Mouse (Mus musculus) olfactory bulb, adult 2 months (tissue): ENCODE data around the gene Prkag2. TPM values are rescaled to one million over a fixed set of nuclear protein-coding genes. Genes with fewer than 3 reads are reported as not detected.
"Not testable (repeated sequence)": the region's sequence is repeated elsewhere in the genome, so short reads cannot be mapped to it uniquely, and the experiment has no call there.

Experiments
- H3K27ac ChIP-seq: fragments of 200-500 bp; 2 replicates; pipeline ENCODE4 v1.5.1; 2012; ENCODE audit warnings: low read depth, low read length; ENCODE audit not compliant: insufficient read depth
- H3K4me1 ChIP-seq: fragments of 200-500 bp; 2 replicates; pipeline ENCODE4 v1.6.1; 2012; ENCODE audit warnings: low read length; ENCODE audit not compliant: control insufficient read depth, insufficient read depth
- H3K4me3 ChIP-seq: fragments of 200-500 bp; 2 replicates; pipeline ENCODE4 v1.5.1; 2012; ENCODE audit warnings: mild to moderate bottlenecking, low read depth, low read length, moderate library complexity; ENCODE audit not compliant: insufficient read depth
- CTCF ChIP-seq: fragments of 200-500 bp; IDR thresholded peaks from 2 replicates; pipeline ENCODE4 v1.5.1; 2012; ENCODE audit warnings: low read depth, mild to moderate bottlenecking, low read length, moderate library complexity; ENCODE audit not compliant: insufficient read depth
- POLR2A ChIP-seq: fragments of 200-500 bp; IDR thresholded peaks from 2 replicates; pipeline ENCODE4 v1.6.1; 2012; ENCODE audit warnings: mild to moderate bottlenecking, low read depth, low read length, moderate library complexity; ENCODE audit not compliant: insufficient read depth
- WGBS: fragments of 180-500 bp; shearing (Covaris S2); methylation state at CpG from one replicate; pipeline ENCODE4 v1.1.7; 2018; 5-methylcytosine and 5-hydroxymethylcytosine counted together
- polyA plus RNA-seq: library from polyadenylated mRNA; stranded (reverse); fragments of >200 nt; gene quantifications from 2 replicates; pipeline ENCODE4 v1.2.4, GENCODE M21; 2012; ENCODE audit warnings: low replicate concordance; ENCODE audit not compliant: missing spikeins, insufficient read depth, insufficient read length

Gene Prkag2
- polyA plus RNA-seq, 1 experiment = not detected

DNA sequence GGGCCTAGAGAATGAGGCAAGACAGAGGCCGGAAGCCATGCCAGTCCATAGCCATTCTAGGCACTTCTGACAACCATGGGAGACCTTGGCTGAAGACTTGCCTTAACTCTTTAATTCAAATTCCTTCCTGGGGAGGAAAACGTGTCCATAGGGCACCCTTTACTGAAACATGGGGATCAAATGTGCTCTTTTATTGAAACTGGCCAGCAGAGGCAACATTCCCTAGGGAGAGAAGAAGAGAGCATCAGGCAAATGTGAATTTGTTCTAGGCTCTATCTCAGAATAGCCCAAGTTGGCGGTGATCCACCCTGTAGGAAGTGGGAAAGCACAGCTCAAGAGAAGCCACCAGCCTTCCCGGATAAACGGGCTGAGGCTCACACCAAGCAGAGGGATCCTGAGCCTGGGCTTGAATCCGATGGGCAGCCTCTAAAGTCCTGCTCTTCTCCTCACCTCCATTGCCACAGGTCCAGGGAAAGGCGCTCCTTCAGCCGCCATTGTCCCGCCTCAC lies 19.9 kb downstream of the Prkag2 start:
- Histone ChIP-seq H3K4me1 (peaks cover 25% of the 10 kb centered on the region), H3K4me3 (no peak overlapping the region), H3K27ac (no peak overlapping the region)
- WGBS = 89% methylated on average over 9 of the region's 9 CpGs
- TF ChIP-seq CTCF (no peak), POLR2A (no peak)

DNA sequence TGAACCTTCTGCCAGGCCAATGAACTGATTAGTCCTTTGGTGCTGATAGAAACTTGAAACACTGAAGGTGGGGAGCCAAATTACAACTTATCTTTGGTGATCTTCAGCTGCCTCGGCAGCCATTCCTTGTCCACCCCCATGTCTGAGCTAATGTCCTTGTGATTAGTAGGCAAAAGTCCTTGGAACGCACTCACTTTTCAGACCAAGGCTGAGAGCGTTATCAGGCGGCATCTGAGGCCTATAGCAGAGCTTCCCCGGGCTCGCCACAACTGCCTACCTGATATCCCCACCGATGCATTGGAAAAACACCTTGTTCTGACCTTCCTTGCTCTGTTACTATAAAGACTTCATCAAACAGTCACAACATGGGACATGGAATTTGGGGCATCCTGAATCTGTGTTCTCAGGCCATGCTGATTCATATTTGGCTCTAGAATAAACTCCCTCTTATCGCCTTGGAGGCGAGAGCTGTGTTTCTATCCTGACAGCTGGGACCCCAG lies 20.6 kb downstream of the Prkag2 start:
- no peak overlapping the region for H3K27ac ChIP-seq
- 94% methylated on average over 9 of the region's 9 CpGs for WGBS
- peaks cover 21% of the 10 kb centered on the region for H3K4me1 ChIP-seq
- no peak overlapping the region for H3K4me3 ChIP-seq
- TF ChIP-seq POLR2A (no peak), CTCF (no peak)

DNA sequence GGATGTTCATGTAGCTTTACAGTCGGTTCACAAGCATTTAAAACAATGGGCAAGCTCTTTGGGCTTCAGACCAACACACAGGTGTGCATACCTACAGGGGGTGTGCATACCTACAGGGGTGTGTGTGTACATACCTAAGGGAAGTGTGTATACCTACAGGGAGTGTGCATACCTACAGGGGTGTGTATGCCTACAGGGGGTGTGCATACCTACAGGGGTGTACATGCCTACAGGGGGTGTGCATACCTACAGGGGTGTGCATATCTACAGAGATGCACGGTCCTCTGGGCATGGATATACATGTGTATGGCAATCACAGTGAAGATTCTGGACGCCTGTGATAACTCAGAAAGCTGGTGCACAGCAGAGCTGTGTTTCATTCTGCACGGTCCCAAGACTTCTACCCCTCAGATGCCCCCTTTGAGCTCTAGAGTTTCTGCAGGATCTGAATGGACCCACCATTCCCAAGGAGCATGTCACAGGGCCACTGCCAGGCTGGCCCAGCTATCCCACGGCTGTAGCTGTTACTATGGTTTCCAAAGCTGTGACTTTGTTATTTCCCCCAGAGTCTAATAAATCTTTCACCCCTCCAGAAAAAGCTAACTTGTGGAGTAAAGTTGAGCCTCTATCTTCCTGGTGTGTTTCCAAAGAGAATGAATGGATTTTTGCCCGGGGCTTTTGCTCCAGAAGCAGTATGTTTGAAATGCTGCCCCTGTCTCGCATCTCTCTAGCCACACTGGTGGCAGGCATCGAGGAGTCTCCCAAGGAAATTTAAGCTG lies 22.4 kb downstream of the Prkag2 start:
- TF ChIP-seq CTCF = no peak
- TF ChIP-seq POLR2A = no peak
- no peak overlapping the region for H3K4me3 ChIP-seq
- 77% methylated on average over 8 of the region's 8 CpGs for WGBS
- no peak overlapping the region for H3K27ac ChIP-seq
- peaks cover 13% of the 10 kb centered on the region for H3K4me1 ChIP-seq

DNA sequence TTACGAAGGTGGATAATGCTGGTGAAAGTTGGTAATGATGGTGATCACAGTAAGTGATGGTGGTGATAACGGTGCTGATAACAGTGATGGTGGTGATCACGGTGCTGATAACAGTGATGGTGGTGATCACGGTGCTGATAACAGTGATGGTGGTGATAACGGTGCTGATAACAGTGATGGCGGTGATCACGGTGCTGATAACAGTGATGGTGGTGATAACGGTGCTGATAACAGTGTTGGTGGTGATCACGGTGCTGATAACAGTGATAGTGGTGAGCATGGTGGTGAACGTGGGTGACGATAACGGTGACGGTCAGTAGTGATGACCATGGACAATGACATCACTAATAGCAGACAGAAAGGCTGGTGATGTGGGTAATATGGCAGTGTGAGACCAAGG lies 23.2 kb downstream of the Prkag2 start:
- H3K4me1 ChIP-seq = peaks cover 13% of the 10 kb centered on the region
- WGBS = 97% methylated on average over 13 of the region's 13 CpGs
- not testable (repeated sequence) for H3K4me3 ChIP-seq, H3K27ac ChIP-seq

DNA sequence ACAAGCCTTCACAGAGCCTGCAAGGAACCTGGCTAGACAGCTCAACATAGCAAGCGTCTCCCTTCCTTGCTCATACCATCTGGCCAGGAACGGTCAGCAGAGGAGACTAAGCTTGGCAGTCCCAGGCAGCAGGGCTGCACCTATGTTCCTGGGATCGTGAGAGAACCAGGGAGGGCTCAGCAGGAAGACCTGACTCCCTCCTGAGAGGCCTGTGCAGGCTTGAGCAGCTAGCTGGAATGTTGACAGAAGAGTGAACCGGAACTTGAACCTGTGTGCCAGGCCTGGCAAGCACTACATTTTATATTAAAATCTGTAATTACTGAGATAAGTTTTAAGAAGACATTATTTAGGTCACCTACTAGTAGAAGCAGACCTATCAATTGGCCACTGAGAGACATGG lies 24.8 kb downstream of the Prkag2 start:
- no peak overlapping the region for H3K4me3 ChIP-seq
- TF ChIP-seq POLR2A (no peak), CTCF (no peak)
- WGBS = 88% methylated on average over 4 of the region's 4 CpGs
- H3K27ac ChIP-seq = no peak overlapping the region
- H3K4me1 ChIP-seq = peaks cover 2% of the 10 kb centered on the region

DNA sequence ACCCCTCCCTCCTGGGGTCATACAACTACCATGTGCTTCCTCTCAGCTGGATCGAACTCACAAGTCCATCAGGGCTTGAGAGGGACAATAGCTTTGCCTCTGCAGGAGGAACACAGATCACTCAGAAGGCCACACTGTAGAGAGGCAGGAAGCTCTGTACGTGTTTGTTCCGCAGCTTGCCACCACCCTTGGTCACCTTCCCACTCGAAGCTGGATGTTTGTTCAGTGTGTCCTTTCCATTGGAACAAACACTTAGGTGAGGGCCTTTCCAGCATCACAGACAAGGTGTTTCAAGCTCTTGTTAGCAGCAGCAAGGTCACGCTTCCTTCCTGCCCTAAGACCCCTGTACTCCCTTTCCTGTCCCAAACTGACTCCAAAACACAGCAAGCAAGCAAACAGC lies 30.6 kb downstream of the Prkag2 start:
- H3K4me1 ChIP-seq = peaks cover 8% of the 10 kb centered on the region; the same call in 1 of the 2 replicates
- no peak overlapping the region for H3K27ac ChIP-seq
- WGBS = 87% methylated on average over 5 of the region's 5 CpGs
- TF ChIP-seq POLR2A (no peak), CTCF (no peak)
- no peak overlapping the region for H3K4me3 ChIP-seq

DNA sequence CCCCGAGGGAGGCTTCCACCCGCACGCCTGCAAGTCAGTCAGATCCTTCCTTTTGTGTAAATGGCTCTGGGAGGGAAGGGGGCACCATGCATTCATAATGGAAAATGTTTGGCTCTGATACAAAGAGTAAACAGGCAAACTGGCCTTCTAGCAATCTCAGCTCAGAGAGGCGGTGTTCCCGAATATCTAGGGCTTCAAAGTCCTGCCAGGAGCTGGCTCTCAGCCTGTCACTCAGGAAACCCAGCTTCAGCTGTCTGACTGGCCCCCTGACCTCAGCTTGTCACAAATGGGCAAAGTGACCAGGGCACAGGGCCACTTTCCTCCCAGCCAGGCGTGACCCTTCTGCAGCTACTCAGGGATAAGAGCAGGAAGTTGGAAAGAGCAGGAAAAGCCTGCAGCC lies 33.3 kb downstream of the Prkag2 start:
- H3K27ac ChIP-seq = no peak overlapping the region
- peaks cover 15% of the 10 kb centered on the region for H3K4me1 ChIP-seq
- 50% methylated on average over 6 of the region's 6 CpGs for WGBS
- H3K4me3 ChIP-seq = no peak overlapping the region
- no peak for TF ChIP-seq CTCF
- no peak for TF ChIP-seq POLR2A

DNA sequence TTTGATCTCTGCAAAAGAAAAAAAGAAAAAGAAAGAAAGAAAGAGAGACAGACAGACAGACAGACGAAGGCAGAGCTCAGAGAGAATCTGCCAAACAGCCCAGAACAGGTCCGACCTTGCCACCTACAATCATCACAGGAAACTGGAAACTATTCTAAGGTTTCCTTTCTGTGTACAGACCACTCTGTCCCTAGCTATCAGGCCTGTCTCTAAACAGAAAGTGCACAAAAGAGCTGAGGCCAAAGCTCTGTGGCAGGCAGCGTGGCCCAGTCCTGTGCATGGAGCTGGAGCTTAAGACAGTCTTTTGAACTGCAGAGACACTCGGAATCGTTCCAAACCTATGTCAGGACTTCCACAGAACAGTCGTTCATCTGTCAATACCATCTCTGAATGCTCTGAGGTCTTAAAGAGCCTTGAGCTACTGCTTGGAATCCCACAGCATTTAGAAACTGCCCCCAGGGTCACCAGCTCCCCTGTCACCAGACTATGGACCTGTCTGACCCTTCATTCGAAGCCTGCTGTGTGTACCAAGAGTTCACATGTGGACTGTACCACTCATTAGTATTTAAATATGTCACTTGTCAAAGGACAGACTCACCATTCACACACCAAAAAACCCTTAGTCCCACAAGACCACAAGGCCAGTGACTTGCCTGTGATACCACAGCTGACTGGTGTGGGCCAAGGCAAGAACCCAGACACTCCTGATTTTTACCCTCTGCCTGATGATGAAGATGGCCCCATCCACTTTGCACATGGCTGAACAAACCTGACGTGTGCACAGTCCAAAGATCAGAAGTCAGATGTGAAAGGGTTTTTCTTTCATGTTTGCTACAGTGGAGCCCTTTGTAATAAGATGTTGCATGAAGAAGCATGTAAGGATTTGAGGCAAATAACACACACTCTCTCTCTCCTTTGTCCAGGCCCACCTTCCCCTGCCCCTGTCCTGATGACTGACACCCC lies 35.9 kb downstream of the Prkag2 start:
- no peak overlapping the region for H3K27ac ChIP-seq
- H3K4me1 ChIP-seq = peaks cover 22% of the 10 kb centered on the region
- 73% methylated on average over 8 of the region's 8 CpGs for WGBS
- TF ChIP-seq POLR2A (no peak), CTCF (no peak)
- no peak overlapping the region for H3K4me3 ChIP-seq

DNA sequence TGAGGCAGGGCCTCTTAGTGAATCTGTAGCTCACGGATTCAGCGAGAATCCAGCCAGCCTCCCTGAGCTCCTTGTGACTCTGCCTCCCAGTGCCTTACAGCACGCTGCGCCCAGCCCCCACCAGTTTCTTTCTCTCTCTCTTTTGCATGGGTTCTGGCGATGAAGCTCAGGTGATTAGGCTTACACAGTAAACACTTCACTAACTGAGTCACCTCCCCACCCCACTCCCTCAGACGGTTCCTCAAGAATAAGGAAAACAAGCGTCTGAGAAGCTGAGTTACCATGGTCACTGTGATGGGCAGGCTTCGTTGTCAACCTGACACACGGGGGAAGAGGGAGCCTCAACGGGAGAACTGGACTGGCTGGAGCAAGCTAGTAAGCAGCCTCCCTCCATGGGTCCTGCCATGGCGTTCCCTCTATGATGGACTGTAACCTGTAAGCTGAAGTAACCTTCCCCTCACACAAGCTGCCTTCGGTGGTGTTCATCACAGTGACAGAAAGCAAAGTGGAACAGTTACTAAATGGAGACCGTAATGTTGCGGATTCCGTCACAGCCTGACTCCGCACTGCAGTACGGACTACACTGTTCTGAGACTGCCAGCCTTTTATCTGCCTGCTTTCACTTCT lies 37.8 kb downstream of the Prkag2 start:
- Histone ChIP-seq H3K4me3 (no peak overlapping the region), H3K4me1 (peaks cover 36% of the 10 kb centered on the region), H3K27ac (no peak overlapping the region)
- 56% methylated on average over 17 of the region's 17 CpGs for WGBS
- TF ChIP-seq POLR2A = no peak
- TF ChIP-seq CTCF = no peak
